Mouse (Mus musculus): Measurements from ENCODE around the gene Olfr434. TPM values are rescaled to one million over a fixed set of nuclear protein-coding genes. Genes with fewer than 3 reads are reported as not detected.

Gene Olfr434
- polyA plus RNA-seq, 1 experiment, result not detected

GRCm38 (mm10) chr6:43247396-43247795 lies 34.6 kb downstream of the Olfr434 start:
- Histone ChIP-seq H3K36me3 (ENCODE audit: control insufficient read depth, insufficient read depth, low read length, poor library complexity, severe bottlenecking) (no peaks in the 10 kb centered on the region), H3K27ac (ENCODE audit: insufficient read depth, low read length) (no peak overlapping the region)

DNA sequence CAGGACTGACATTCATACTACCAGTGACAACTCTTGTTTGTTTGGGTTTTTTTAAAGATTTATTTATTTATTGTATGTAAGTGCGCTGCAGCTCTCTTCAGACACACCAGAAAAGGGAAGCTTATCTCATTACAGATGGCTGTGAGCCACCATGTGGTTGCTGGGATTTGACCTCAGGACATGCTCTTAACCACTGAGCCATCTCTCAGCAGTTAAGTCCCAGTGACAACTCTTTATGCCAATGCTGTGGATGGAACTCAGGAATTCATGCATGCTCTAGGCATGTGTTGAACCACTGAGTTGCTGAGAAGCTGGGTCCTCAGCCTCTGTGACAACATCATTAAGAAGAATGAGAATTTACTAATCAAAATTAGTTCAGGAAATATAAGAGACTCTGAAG lies 40.2 kb downstream of the Olfr434 start:
- H3K9ac ChIP-seq (ENCODE audit: low read depth, poor library complexity, severe bottlenecking), result no peak overlapping the region
- no peaks in the 10 kb centered on the region for H3K4me1 ChIP-seq (ENCODE audit: control insufficient read depth, insufficient read depth, low read length)
- no peak for TF ChIP-seq POLR2A (IDR thresholded peaks at IDR 0.05; ENCODE audit: insufficient read depth, low read length)
- TF ChIP-seq CTCF (IDR thresholded peaks at IDR 0.05; ENCODE audit: low read depth, low read length), result no peak
- TF ChIP-seq EP300 (IDR thresholded peaks at IDR 0.05; ENCODE audit: insufficient read depth, low read depth, low read length), result no peak
- no peaks in the 10 kb centered on the region for H3K36me3 ChIP-seq (ENCODE audit: control insufficient read depth, insufficient read depth, low read length, poor library complexity, severe bottlenecking)
- no peaks in the 10 kb centered on the region; the same call in 1 of the 2 replicates for H3K27me3 ChIP-seq (ENCODE audit: control insufficient read depth, insufficient read depth, low read length, poor library complexity, severe bottlenecking)
- no peak overlapping the region for H3K4me3 ChIP-seq (ENCODE audit: low read depth, low read length)
- no peak overlapping the region for H3K27ac ChIP-seq (ENCODE audit: insufficient read depth, low read length)
- H3K9me3 ChIP-seq (replicated peaks; ENCODE audit: control insufficient read depth, insufficient read depth, low read length, poor library complexity, severe bottlenecking), result no peaks in the 10 kb centered on the region

More at GRCm38 (mm10) chr6:43247396-43247795, 34.6 kb downstream of the Olfr434 start:
- TF ChIP-seq EP300 (IDR thresholded peaks at IDR 0.05; ENCODE audit: insufficient read depth, low read depth, low read length), result no peak
- no peaks in the 10 kb centered on the region for H3K9me3 ChIP-seq (replicated peaks; ENCODE audit: control insufficient read depth, insufficient read depth, low read length, poor library complexity, severe bottlenecking)
- no peaks in the 10 kb centered on the region for H3K4me1 ChIP-seq (ENCODE audit: control insufficient read depth, insufficient read depth, low read length)
- H3K4me3 ChIP-seq (ENCODE audit: low read depth, low read length), result no peak overlapping the region
- H3K9ac ChIP-seq (ENCODE audit: low read depth, poor library complexity, severe bottlenecking), result no peak overlapping the region
- no peaks in the 10 kb centered on the region for H3K27me3 ChIP-seq (ENCODE audit: control insufficient read depth, insufficient read depth, low read length, poor library complexity, severe bottlenecking)

- no peak overlapping the region for H3K27ac ChIP-seq (ENCODE audit: insufficient read depth, low read length)
- H3K4me3 ChIP-seq (ENCODE audit: low read depth, low read length), result no peak overlapping the region
- no peaks in the 10 kb centered on the region for H3K9me3 ChIP-seq (replicated peaks; ENCODE audit: control insufficient read depth, insufficient read depth, low read length, poor library complexity, severe bottlenecking)
- no peaks in the 10 kb centered on the region for H3K36me3 ChIP-seq (ENCODE audit: control insufficient read depth, insufficient read depth, low read length, poor library complexity, severe bottlenecking)
- no peak overlapping the region for H3K9ac ChIP-seq (ENCODE audit: low read depth, poor library complexity, severe bottlenecking)
- no peaks in the 10 kb centered on the region; the same call in 1 of the 2 replicates for H3K27me3 ChIP-seq (ENCODE audit: control insufficient read depth, insufficient read depth, low read length, poor library complexity, severe bottlenecking)
- H3K4me1 ChIP-seq (ENCODE audit: control insufficient read depth, insufficient read depth, low read length), result no peaks in the 10 kb centered on the region
- TF ChIP-seq CTCF (IDR thresholded peaks at IDR 0.05; ENCODE audit: low read depth, low read length) (no peak), POLR2A (IDR thresholded peaks at IDR 0.05; ENCODE audit: insufficient read depth, low read length) (no peak), EP300 (IDR thresholded peaks at IDR 0.05; ENCODE audit: insufficient read depth, low read depth, low read length) (no peak)
Measured at GRCm38 (mm10) chr6:43254193-43254926, 41.5 kb downstream of the Olfr434 start.

- no peak overlapping the region for H3K9ac ChIP-seq (ENCODE audit: low read depth, poor library complexity, severe bottlenecking)
- H3K36me3 ChIP-seq (ENCODE audit: control insufficient read depth, insufficient read depth, low read length, poor library complexity, severe bottlenecking), result no peaks in the 10 kb centered on the region
- H3K4me1 ChIP-seq (ENCODE audit: control insufficient read depth, insufficient read depth, low read length), result no peaks in the 10 kb centered on the region
- H3K27me3 ChIP-seq (ENCODE audit: control insufficient read depth, insufficient read depth, low read length, poor library complexity, severe bottlenecking), result peaks cover 7% of the 10 kb centered on the region; the same call in 1 of the 2 replicates
- no peak overlapping the region for H3K27ac ChIP-seq (ENCODE audit: insufficient read depth, low read length)
- TF ChIP-seq POLR2A (IDR thresholded peaks at IDR 0.05; ENCODE audit: insufficient read depth, low read length) (no peak), EP300 (IDR thresholded peaks at IDR 0.05; ENCODE audit: insufficient read depth, low read depth, low read length) (no peak), CTCF (IDR thresholded peaks at IDR 0.05; ENCODE audit: low read depth, low read length) (no peak)
- H3K4me3 ChIP-seq (ENCODE audit: low read depth, low read length), result no peak overlapping the region
- no peaks in the 10 kb centered on the region for H3K9me3 ChIP-seq (replicated peaks; ENCODE audit: control insufficient read depth, insufficient read depth, low read length, poor library complexity, severe bottlenecking)
Measured at GRCm38 (mm10) chr6:43260756-43261155, 47.9 kb downstream of the Olfr434 start.

- H3K4me3 ChIP-seq (ENCODE audit: low read depth, low read length), result peak within 1 kb of the TSS; percentile 94
- peaks cover 3% of the 10 kb centered on the region for H3K4me1 ChIP-seq (ENCODE audit: control insufficient read depth, insufficient read depth, low read length)
- TF ChIP-seq POLR2A (IDR thresholded peaks at IDR 0.05; ENCODE audit: insufficient read depth, low read length) (no peak), EP300 (IDR thresholded peaks at IDR 0.05; ENCODE audit: insufficient read depth, low read depth, low read length) (no peak), CTCF (IDR thresholded peaks at IDR 0.05; ENCODE audit: low read depth, low read length) (no peak)
- no peaks in the 10 kb centered on the region for H3K36me3 ChIP-seq (ENCODE audit: control insufficient read depth, insufficient read depth, low read length, poor library complexity, severe bottlenecking)
- no peak within 1 kb of the TSS for H3K27ac ChIP-seq (ENCODE audit: insufficient read depth, low read length)
- H3K27me3 ChIP-seq (ENCODE audit: control insufficient read depth, insufficient read depth, low read length, poor library complexity, severe bottlenecking), result peaks cover 8% of the 10 kb centered on the region; the same call in 1 of the 2 replicates
- peak within 1 kb of the TSS; percentile 98 for H3K9ac ChIP-seq (ENCODE audit: low read depth, poor library complexity, severe bottlenecking)
- H3K9me3 ChIP-seq (replicated peaks; ENCODE audit: control insufficient read depth, insufficient read depth, low read length, poor library complexity, severe bottlenecking), result no peaks in the 10 kb centered on the region
Measured at GRCm38 (mm10) chr6:43265363-43266041, 52.7 kb downstream of the Olfr434 start, which contains the start of gene Arhgef5. Gene Arhgef5 (plus strand): TSS chr6:43265582.

GRCm38 (mm10) chr6:43266356-43266755 lies 53.5 kb downstream of the Olfr434 start:
- Histone ChIP-seq H3K36me3 (ENCODE audit: control insufficient read depth, insufficient read depth, low read length, poor library complexity, severe bottlenecking) (no peaks in the 10 kb centered on the region), H3K4me1 (ENCODE audit: control insufficient read depth, insufficient read depth, low read length) (peaks cover 3% of the 10 kb centered on the region), H3K27ac (ENCODE audit: insufficient read depth, low read length) (no peak overlapping the region), H3K4me3 (ENCODE audit: low read depth, low read length) (peak overlapping the region; percentile 94), H3K27me3 (ENCODE audit: control insufficient read depth, insufficient read depth, low read length, poor library complexity, severe bottlenecking) (peaks cover 8% of the 10 kb centered on the region; the same call in 1 of the 2 replicates), H3K9me3 (replicated peaks; ENCODE audit: control insufficient read depth, insufficient read depth, low read length, poor library complexity, severe bottlenecking) (no peaks in the 10 kb centered on the region), H3K9ac (ENCODE audit: low read depth, poor library complexity, severe bottlenecking) (peak overlapping the region; percentile 98; the same call in 1 of the 2 replicates)
- TF ChIP-seq EP300 (IDR thresholded peaks at IDR 0.05; ENCODE audit: insufficient read depth, low read depth, low read length), result 0 out of 2 replicates have a peak, but pooled peaks have one; percentile 11
- TF ChIP-seq CTCF (IDR thresholded peaks at IDR 0.05; ENCODE audit: low read depth, low read length), result no peak

Other genes starting within 250 kb of the Olfr434 start
- not detected in 2 replicates for gene Olfr441, start 106.7 kb upstream of the Olfr434 start, polyA plus RNA-seq (2011; ENCODE audit: insufficient read depth, insufficient read length, low read depth, missing spikeins)
- gene Olfr237-ps1, start 66.5 kb upstream of the Olfr434 start, polyA plus RNA-seq (2011; ENCODE audit: insufficient read depth, insufficient read length, low read depth, missing spikeins), result not detected in 2 replicates
- not detected in 2 replicates for gene Olfr437, start 49.7 kb upstream of the Olfr434 start, polyA plus RNA-seq (2011; ENCODE audit: insufficient read depth, insufficient read length, low read depth, missing spikeins)
- gene Olfr13, start 40.9 kb upstream of the Olfr434 start, polyA plus RNA-seq (2011; ENCODE audit: insufficient read depth, insufficient read length, low read depth, missing spikeins), result not detected in 2 replicates
- not detected in 2 replicates for gene Olfr435, start 15.9 kb upstream of the Olfr434 start, polyA plus RNA-seq (2011; ENCODE audit: insufficient read depth, insufficient read length, low read depth, missing spikeins)
- not detected in 2 replicates for gene Olfr47, start 18.5 kb downstream of the Olfr434 start, polyA plus RNA-seq (2011; ENCODE audit: insufficient read depth, insufficient read length, low read depth, missing spikeins)
- 23.5 and 24.5 TPM in 2 replicates for gene Arhgef5, start 52.6 kb downstream of the Olfr434 start, polyA plus RNA-seq (2011; ENCODE audit: insufficient read depth, insufficient read length, low read depth, missing spikeins)
- 0.37 TPM in 1 of 2 replicates, not detected in the other for gene Nobox, start 96.5 kb downstream of the Olfr434 start, polyA plus RNA-seq (2011; ENCODE audit: insufficient read depth, insufficient read length, low read depth, missing spikeins)